ENCODE assay signal across 8 mouse cellular contexts in genomic region chr5:45669234-45669597, GRCm38 (mm10). TPM values are rescaled to one million over a fixed set of nuclear protein-coding genes. Genes with fewer than 3 reads are reported as not detected.
A peak's percentile ranks its signal among the peaks of the same experiment; 100 is the strongest.
DNase-seq lines count a peak whose midpoint lies in the region; ATAC-seq and TF ChIP-seq lines count a peak whose summit lies in the region.

No protein-coding gene starts in this region.

- peak overlapping the region; percentile 56 for H3K9ac ChIP-seq in limb, embryonic 15.5 days
- H3K9ac ChIP-seq in stomach, embryonic 14.5 days (replicated peaks; ENCODE audit: low read depth, low read length): peak overlapping the region; percentile 73

- H3K9me3 ChIP-seq in limb, embryonic 15.5 days: no peaks in the 10 kb centered on the region
- H3K9me3 ChIP-seq in stomach, embryonic 14.5 days (ENCODE audit: control insufficient read depth, low read depth, low read length): no peaks in the 10 kb centered on the region

- under 1% methylated on average over 27 of the region's 27 CpGs for WGBS in limb, embryonic 15.5 days
- WGBS in stomach, embryonic 14.5 days: under 1% methylated on average over 27 of the region's 27 CpGs

- peak overlapping the region; percentile 92 for H3K27ac ChIP-seq in testis, adult 2 months (ENCODE audit: control insufficient read depth, insufficient read depth, low read depth, low read length)
- H3K27ac ChIP-seq in limb, embryonic 15.5 days: peak overlapping the region; percentile 87
- H3K27ac ChIP-seq in stomach, embryonic 14.5 days (ENCODE audit: low read length): peak overlapping the region; percentile 83

- no peak for TF ChIP-seq POLR2A in testis, adult 2 months (IDR thresholded peaks at IDR 0.05; ENCODE audit: control insufficient read depth, low read depth, low read length)

- peak overlapping the region; percentile 96 for H3K4me2 ChIP-seq in limb, embryonic 15.5 days
- H3K4me2 ChIP-seq in stomach, embryonic 14.5 days (replicated peaks; ENCODE audit: low read depth, low read length): peak overlapping the region; percentile 83

- no peaks in the 10 kb centered on the region for H3K36me3 ChIP-seq in testis, adult 2 months (ENCODE audit: control insufficient read depth, insufficient read depth, low read length)
- H3K36me3 ChIP-seq in limb, embryonic 15.5 days: no peaks in the 10 kb centered on the region
- no peaks in the 10 kb centered on the region; the same call in 1 of the 2 replicates for H3K36me3 ChIP-seq in stomach, embryonic 14.5 days (ENCODE audit: control insufficient read depth, insufficient read depth, low read length)

- no peak for TF ChIP-seq CTCF in testis, adult 2 months (IDR thresholded peaks at IDR 0.05; ENCODE audit: control insufficient read depth, insufficient read depth, insufficient replicate concordance, low read depth, low read length)

- H3K27me3 ChIP-seq in testis, adult 2 months (ENCODE audit: control insufficient read depth, insufficient read depth, low read length): no peaks in the 10 kb centered on the region
- no peaks in the 10 kb centered on the region for H3K27me3 ChIP-seq in limb, embryonic 15.5 days
- no peaks in the 10 kb centered on the region for H3K27me3 ChIP-seq in stomach, embryonic 14.5 days (ENCODE audit: control insufficient read depth, insufficient read depth, low read length)

- H3K4me3 ChIP-seq in testis, adult 2 months (ENCODE audit: control insufficient read depth, low read depth, low read length): peak overlapping the region; percentile 99
- peak overlapping the region; percentile 83 for H3K4me3 ChIP-seq in limb, embryonic 15.5 days
- peak overlapping the region; percentile 91 for H3K4me3 ChIP-seq in stomach, embryonic 14.5 days (ENCODE audit: low read depth, low read length)

- DNase-seq in testis, postnatal 10 days (ENCODE audit: low spot score): no peak
- DNase-seq in adrenal gland, adult 8-10 months: no peak
- no peak for DNase-seq in T-cell, adult 2 months (ENCODE audit: low spot score)
- no peak for DNase-seq in right cerebral cortex, adult 18-20 months

- H3K4me1 ChIP-seq in testis, adult 2 months (ENCODE audit: control insufficient read depth, insufficient read depth, low read length): peaks cover 2% of the 10 kb centered on the region; the same call in 1 of the 2 replicates
- H3K4me1 ChIP-seq in limb, embryonic 15.5 days: peaks cover 11% of the 10 kb centered on the region
- H3K4me1 ChIP-seq in stomach, embryonic 14.5 days (ENCODE audit: control insufficient read depth, insufficient read depth, low read length): 0 out of 2 replicates have a peak, but pooled peaks cover 5% of the 10 kb centered on the region

- peak; percentile 59 for ATAC-seq in erythroid progenitor cell, adult 5-6 weeks (replicated peaks; ENCODE audit: low FRiP score, poor library complexity, severe bottlenecking)
- ATAC-seq in limb, embryonic 15.5 days (ENCODE audit: insufficient number of reproducible peaks, low FRiP score, low TSS enrichment, low read depth): no peak
- ATAC-seq in stomach, embryonic 14.5 days (ENCODE audit: insufficient number of reproducible peaks, insufficient read depth, low FRiP score, low read depth): peak; percentile 51; the same call in 1 of the 2 replicates

RNA-seq across cellular contexts. Expression of gene Ncapg, which starts 0.5 kb away (rescaled TPM):
- 6.0 and 7.3 TPM in 2 replicates for polyA plus RNA-seq in testis, adult 2 months (2012; rRNA removed)
- 382 and 401 TPM in 2 replicates for total RNA-seq in erythroid progenitor cell, adult 5-6 weeks (2015; ENCODE audit: low replicate concordance)
- total RNA-seq in erythroid progenitor cell, adult 5-6 weeks (2017; ENCODE audit: low replicate concordance): 362 and 411 TPM in 2 replicates
- polyA plus RNA-seq in limb, embryonic 15.5 days (2015; fragmentation: Nextera tagmentation; extraction: Ambion mirVana): 33.0 and 35.7 TPM in 2 replicates
- polyA plus RNA-seq in stomach, embryonic 14.5 days (2014; fragmentation: Nextera tagmentation; extraction: Ambion mirVana): 55.1 and 55.6 TPM in 2 replicates
- total RNA-seq in adrenal gland, adult 8-10 months (2022): 1 to 10 TPM in 2 of 4 experiments, under 1 TPM in 2; 0.46 to 1.7 (median 1.1) TPM

RNA-seq across cellular contexts. Expression of gene Fam184b, which starts 29.8 kb away (rescaled TPM):
- polyA plus RNA-seq in testis, adult 2 months (2012; rRNA removed): 0.21 and 0.30 TPM in 2 replicates
- total RNA-seq in erythroid progenitor cell, adult 5-6 weeks (2015; ENCODE audit: low replicate concordance): not detected in 2 replicates
- not detected in 2 replicates for total RNA-seq in erythroid progenitor cell, adult 5-6 weeks (2017; ENCODE audit: low replicate concordance)
- 2.7 and 3.7 TPM in 2 replicates for polyA plus RNA-seq in limb, embryonic 15.5 days (2015; fragmentation: Nextera tagmentation; extraction: Ambion mirVana)
- 4.0 TPM in 2 replicates for polyA plus RNA-seq in stomach, embryonic 14.5 days (2014; fragmentation: Nextera tagmentation; extraction: Ambion mirVana)
- total RNA-seq in adrenal gland, adult 8-10 months (2022): under 1 TPM; 0.24 to 0.43 (median 0.36) TPM
